Mouse (Mus musculus) frontal cortex, postnatal 25 days (tissue): ENCODE measurements at regions not wholly inside any gene's neighbourhood (a gene's known extent, or its start where the extent isn't known, plus 50 kb on each side); places are given as distances from the start of the nearest gene placed in this dataset.

Experiments used
- DNase-seq, 2 experiments: peaks; one replicate each; pipeline ENCODE4 v3.0.0; 2022; ENCODE audit warnings: low spot score in 2 of 2

DNA sequence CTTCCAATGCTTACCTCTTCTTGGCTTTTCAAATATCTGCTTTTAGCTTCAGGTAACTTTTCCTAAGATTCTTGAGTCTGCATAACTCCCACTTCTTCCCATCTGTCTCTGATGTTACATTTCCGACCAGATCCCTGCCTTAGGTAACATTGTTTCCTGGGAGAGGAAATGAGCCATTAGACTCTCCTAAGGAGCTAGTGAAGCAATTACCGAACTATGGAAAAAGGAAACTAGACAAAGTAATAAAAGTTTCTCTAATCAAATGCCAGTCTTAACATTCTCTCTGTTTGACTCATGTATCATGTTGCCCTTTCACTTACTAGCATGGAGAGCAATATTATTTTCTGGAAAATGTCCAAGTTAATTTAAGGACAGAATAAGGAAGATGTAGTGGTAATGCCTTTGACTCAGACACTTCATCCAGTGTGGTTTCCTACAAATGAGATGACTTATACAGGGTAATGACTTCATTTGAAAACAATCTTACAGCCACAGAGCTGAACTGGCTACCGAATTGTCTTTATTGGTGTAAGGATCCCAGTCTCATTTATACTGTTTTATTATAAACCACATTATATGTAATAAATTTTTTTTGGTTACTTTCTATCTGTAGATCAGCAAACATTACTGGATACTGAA is 263.8 kb upstream of the Fam84a start:
- no peak for DNase-seq

DNA sequence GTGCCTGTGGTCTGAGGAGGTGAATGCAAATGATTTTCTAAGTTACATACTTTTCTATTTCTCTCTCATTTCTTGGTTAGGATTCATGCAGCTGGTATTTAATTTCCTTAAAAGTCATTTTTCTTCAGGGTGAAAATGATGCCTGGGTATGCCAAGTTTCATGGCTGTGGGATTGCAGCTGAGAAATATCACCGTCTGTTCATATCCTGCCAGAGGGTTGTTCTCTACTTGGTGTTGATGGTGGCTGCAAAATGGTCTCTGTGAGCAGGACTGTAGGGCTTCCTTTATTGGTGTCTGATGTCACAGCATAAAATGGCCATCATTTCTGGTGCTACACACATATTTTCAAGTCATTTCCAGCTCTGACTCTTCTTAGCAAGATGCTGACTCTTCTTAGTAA is 259.2 kb upstream of the Fam84a start:
- DNase-seq: no peak

DNA sequence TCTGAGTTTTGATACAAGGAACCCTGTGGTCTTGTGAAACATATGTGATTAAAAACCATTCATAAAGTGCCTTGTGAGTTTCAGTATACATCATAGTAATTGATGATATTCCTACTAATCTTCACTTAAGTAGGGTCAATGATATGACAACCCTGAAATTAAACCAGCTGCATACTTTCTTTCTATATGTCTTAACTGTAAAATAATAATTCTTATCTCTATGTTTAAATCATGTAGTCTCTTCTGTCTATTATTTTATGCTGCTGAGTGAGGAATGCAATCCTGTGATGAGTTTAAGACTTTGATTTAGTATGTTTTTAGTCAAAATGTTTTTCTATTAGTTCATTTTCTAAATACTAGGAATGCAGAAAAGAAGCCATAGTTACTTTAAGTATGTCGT is 253.9 kb upstream of the Fam84a start:
- DNase-seq: no peak

DNA sequence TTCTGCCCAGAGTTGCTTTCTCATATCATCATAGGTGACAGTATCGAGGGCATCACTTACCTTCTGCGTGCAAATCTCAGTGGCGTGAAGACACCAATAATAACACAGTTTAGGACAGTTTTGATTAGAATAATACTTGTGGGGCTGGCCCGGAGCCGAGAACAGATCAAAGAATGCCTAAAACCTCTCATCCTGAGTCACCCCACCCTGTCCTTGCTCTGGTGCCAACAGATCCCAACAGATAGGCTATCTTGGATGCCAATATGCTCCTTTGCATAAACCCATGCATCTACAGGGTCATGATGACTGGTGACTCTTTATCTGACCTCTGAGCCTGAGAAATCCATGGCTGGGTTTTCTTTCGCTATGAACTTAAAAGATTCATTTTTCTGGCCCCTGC is 224.4 kb upstream of the Fam84a start:
- no peak for DNase-seq

DNA sequence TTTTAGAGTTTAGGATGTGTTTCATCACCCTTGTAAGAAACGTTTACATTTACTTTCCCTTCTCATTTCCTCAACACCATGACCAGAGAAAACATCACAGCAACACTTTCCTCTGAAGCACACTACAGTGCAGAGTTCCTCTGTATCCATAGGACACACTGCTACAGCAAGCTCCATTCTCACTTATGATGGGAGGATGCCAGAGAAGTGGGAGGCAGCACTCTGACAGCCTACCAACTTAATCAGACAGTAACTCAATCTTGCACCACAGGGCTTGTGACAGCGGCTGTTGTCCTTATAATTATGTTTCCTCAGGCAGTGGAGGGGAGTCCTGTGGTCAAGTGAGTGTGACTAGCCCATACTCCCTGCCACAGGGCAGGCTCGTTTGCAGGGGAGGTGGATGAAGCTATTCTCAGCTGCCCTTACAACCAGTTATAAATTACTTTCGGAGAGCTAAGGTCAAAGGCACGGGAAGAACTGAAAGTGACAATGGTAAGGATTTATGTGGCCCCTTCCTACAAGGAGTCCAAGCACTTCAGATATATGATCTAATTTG is 186.5 kb upstream of the Fam84a start:
- no peak for DNase-seq

DNA sequence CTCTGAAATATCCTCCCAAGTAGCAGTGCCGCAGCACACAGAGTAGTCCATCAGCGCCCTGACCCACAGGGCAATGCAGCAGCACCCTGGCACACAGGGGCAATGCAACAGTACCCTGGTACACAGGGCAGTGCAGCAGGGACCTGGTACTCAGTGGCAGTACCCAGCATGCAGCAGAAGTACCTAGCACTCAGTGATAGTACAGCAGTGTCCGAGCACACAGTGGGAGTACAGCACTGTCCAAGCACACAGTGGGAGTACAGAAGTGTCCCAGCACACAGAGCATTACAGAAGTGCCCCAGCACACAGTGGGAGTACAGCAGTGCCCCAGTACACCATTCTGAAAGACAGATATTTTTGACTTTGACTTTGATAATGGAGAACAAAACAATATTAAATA is 186.0 kb upstream of the Fam84a start:
- no peak for DNase-seq

DNA sequence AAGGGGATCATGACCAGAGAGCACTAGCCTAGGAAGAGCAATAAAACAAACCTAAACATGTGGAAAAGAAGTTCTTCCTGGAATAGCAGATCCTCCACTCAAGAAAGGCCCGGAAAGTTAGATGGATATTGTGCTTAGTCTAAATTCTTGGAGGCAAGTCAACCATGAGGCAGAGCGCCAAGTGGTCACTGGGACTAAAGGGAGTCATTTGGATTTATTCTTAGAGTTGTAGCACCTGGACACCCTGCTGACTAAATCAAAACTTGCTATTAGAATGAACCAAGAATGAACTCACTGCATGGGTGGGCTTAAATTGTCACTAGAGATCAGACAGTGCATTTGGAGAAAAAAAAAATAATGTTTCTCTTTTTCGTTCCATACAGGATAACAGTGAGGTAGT is 166.8 kb upstream of the Fam84a start:
- no peak for DNase-seq

DNA sequence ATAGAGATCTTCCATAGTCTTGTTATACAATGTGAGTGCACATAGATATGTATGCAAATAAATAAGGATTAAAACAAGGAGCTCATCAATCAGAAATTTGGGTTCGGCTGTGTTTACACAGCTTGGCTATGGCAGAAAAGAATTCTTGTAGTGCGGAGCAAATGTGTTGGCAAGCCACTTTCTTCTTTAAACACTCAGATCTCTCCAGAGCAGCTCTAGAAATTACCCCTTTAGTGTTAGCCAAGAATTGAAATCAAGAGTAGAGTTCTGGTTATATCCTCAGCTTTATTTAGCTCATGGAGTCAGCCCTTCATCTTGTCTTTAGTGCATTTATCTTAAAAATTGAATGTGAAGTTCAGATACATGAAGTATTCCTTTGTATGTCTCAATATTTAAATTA is 164.5 kb upstream of the Fam84a start:
- no peak for DNase-seq

DNA sequence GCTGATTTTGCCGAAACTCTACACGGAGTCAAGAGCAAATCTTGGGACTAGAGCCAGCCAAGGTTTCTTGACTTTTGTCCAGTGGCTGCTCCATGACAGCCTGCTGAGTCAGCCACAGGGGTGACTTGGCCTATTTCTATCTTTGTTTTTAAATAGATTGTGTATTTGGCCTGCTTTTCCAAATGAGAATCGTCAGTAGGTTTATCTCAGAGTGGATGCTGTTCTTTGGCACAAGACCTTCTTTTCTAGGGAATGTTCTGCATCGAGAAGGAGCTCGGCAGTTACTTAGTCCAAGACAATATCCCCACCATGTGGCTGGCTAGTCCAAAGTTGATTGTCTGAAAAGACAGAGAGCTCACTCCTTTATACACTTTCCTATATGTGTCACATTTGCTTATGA is 163.9 kb upstream of the Fam84a start:
- DNase-seq: peak in 1 of 2 experiments; percentile 5

DNA sequence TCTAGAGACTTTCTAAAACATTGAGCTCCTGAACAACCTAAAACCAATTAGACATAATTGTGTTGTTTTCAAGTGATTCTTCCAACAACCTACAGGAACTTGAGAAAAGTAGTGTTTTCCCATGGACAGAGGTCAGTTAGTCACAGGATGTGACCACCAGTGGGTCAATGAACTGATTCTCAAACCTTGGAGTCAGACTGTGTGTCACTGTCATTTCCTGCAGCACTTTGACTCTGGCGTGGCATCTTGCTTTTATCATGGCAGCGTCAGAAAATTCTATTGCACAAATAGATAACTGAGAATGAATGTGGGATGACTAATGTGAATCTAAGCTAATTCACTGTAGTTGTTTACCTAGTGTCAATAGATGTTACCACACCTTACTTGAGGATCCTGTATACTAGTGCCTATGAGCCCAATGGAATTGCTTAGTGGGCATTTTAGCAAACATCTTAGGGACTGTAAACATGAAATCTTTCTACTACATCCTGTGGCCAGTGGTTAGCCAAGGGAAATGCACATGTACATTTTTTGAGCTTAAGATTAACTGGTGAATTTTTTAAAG is 150.6 kb upstream of the Fam84a start:
- DNase-seq: no peak

DNA sequence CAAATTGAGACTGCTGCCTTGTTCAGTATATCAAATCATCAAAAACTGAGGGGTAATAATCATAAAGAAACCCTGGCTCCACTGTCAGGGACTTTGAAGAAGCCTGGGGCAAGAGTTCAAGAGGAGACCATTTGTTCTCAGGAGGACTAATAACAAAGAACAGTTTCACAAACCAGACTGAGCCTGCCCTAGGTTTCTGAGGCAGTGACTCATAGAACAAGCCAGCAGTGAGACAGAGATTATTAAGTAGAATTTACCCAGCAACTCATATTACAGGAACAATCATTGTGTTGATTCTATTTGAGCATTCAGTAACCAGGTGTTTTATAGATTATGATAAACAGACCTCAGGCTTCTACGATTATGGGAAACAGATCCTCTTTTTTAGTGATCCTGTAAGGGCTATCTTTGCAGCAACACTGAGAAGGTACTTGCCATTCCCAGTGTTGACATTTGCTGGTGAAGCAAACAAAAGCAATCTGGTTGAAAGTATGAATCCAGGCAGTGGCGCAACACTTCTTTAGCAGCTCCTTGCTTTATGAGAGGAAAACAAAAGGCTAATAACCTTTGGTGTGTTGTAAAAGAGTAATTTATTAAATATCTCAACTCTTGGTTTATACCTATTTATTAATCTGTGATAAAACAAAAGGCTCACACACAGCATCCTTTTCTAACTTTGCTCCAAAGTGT is 150.0 kb upstream of the Fam84a start:
- no peak for DNase-seq

DNA sequence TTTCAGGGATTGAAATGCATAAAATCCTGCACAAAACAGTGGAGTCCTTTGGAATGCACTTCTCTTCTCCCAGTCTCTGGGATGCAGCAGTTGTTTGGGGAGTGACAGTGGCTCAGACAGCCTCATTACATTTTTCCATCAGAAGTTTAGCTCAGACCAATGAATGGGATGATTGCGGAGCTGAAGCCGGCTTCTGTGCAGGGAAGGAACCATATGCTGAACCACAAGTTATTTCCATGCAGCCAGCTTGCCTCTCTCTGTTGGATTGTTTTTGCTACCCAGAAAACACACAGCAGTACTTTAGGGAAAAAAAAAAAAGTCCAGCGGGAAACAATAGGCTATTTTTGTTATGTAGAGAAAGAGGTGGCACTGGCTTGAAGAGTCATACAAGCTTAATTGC is 140.2 kb upstream of the Fam84a start:
- DNase-seq: no peak

DNA sequence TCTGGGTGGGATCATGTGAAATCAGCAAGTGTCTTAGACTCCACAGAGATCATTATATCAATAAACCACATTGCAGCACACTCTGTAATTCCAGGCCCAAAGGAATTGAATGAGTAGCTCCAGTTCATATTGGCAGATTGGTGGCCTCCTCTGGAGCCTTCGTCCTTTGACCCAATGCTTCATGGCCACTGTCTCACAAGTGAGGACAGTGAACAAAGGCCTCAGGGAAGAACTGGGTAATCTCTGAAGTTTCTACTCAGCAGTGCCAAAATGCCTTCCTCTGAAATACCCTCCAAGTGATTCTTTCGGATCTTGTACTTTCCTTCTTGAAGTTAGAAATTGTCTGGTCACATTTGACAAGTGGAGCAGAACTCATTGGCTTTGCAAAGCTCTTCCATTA is 135.8 kb upstream of the Fam84a start:
- no peak for DNase-seq

DNA sequence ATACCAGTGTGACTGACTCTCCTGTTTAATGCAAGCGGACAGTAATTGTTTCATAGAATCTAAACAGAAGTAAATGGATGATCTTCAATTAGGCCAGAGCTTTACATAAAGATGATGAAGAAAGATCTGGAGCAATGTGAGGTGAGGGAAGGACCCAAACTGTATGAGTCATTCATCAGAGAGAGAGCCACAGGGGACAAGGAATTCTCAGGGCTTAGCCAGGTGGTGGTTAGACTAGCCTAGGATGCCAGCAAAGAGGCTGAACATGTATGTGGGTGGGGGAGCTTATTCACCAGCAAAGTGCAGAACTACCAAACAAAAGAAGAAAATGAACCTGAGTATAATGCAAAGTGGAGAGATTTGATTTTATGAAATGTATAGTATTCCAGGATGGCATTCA is 134.8 kb upstream of the Fam84a start:
- no peak for DNase-seq

DNA sequence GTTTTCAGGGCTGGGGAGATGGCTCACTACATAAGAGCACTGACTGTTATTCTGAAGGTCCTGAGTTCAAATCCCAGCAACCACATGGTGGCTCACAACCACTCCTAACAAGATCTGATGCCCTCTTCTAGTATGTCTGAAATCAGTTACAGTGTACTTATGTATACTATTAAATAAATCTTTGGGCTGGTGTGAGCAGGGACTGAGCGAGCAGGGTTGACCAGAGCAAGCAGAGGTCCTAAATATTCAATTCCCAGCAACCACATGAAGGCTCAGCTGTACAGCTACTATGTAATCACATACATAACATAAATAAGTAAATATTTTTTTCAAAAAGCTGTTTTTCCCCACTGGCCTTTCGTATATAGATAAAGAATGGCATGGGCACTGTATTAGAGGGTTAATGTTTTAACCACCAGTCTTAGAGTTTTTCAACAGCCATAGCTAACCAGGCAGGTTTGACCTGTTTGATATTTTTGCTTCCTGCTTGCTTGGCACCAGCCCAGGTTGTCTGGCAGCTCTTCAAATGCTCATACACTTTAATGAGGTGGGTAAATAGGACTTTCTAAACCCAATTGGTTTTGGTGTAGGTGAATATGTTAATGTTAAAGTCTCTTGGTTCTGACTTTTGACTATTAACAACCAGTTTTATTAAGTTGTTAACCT is 134.1 kb upstream of the Fam84a start:
- no peak for DNase-seq

DNA sequence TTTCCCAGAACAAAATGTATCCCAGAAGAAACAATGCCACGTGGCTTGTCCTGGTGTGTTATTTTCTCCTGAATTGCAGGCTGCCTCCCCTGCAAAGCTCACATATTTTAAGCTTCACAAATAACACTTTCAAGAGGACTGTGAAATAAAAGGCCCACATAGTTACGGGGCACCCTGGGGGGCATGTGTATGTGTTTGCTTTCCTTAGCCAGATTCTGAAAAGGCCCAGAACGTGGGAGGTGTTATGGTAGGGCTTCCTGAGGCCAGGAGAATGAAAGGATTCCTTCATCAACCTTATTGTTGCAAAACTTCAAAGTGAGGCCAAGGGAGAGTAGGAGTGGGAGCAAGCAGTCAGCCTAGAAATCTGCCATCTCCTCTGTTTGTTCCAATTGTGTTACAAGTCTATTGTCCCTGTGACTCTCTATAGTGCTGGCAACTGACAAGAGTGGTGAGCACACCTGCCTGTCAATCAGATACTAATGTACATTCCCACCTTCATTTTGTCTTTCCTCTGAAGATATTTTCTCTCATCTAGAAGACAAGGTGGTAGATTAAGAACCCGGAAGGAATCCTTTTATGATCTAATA is 131.3 kb upstream of the Fam84a start:
- DNase-seq: peak; percentile 3 to 7

DNA sequence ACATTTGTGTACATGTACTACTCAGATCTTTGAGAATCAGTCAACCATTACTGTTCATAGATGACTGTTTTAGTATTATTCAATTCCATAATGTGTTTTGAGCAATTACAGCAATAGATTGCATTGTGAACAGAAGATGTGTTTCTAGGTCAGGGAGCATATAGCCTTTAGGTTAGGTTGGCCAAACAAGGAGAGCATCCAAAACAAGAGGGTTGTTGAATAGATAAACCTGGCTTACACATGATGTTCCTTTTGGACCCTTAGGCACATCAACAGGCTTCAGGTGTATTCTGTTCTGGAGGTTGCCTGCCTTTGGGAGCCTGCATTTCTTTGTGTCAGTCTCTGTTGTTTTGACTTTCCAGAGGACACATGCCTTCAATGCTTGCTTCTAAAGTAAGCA is 123.4 kb upstream of the Fam84a start:
- no peak for DNase-seq

DNA sequence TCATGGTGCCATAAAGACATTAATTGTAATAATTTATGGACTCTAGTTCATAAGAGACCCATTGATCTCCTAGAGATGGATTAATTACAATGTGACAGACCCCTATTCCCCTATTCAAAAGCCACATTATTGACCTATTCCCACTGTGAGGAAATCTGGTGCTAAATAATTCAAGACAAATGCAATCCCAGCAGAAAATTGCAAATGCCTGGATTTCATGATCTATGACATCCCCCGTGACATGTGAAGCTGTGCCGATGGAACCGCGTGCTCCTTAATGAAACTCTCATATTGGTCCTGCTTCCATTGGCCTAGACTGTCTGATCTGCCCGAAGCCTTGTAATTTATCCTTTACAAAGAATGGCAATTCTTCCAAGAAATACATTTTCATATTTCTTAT is 122.9 kb upstream of the Fam84a start:
- DNase-seq: no peak

DNA sequence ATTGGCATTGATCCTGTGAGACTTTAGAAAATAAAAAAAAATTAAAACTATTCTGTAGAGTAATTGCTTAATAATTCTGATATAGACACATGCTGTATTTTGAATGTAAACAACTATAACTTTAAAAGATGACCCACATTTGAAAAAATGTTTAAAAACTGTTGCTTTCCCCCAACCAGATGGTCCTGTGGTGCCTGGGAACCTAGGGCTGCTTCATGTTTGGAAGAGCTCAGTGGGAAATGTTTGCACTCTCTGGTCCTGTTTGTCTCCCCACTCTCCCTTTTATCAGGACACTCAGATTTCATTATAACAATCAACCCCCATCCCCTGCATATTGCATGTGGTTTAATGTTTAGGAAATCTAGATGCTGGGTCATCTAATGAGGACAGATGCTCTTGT is 119.4 kb upstream of the Fam84a start:
- DNase-seq: no peak

DNA sequence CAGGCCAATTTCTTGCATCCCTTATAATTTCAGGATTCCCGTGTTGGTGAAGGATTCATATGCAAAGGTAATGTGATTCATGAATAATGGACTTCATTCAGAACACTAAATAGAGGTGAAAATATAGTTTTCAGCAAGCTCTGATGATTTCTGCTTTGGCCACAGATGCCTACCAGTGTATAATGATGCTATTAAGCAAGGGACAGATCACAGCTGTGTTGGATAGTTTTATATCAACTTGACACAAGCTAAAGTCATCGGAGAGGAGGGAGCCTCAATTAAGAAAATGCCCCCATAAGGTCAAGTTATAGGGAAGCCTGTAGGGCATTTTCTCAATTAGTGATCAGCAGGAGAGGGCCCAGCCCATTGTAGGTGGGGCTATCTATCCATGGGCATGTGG is 109.2 kb upstream of the Fam84a start:
- DNase-seq: no peak

DNA sequence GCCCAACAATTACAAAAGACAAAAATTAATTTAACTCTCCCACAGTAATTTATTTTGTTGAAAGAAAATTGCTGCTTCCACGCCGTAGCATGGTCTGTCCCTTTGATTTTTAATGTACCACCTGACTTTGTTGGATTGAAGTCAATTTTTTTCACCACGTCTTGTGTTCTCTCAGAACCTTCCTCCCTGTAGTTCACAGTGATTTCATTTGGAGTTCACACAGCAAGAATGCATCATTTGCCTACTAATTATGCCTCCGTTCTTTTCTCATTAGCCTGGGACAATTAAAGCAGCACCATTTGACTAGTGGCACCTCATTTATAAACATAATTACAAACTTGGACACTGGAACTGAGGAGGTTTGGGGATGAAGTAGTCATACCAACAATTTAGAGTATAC is 108.4 kb upstream of the Fam84a start:
- no peak for DNase-seq

DNA sequence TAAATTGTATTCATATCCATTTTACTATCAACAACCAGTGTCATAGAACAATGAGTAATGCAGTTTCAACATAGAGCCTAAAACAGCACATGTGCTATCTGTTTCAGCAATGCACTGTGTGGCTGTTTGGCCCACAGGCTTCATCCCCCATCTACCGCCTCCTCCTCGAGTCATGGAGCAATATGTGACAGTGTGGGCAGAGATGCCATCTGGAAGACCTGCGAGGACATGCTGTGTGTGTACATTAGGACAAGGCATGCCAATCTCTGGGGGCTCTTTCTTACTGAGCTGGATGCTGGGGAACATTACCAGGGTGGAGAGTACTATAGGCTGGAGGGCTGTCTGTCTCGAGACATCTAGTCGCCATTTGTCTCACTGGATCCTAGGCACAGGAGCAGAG is 101.5 kb upstream of the Fam84a start:
- DNase-seq: no peak
